Mouse (Mus musculus) lung, postnatal 0 days (tissue): Measurements from ENCODE around the gene Cyth1.

Experiments used
- CTCF ChIP-seq: IDR thresholded peaks from 2 replicates; pipeline ENCODE4 v1.5.1; 2016; ENCODE audit warnings: antibody characterized with exemption, mild to moderate bottlenecking
- EP300 ChIP-seq: IDR thresholded peaks from 2 replicates; pipeline ENCODE4 v1.6.1; 2016; ENCODE audit warnings: antibody characterized with exemption, mild to moderate bottlenecking, control low read depth

- TF ChIP-seq CTCF = no peak
- no peak for TF ChIP-seq EP300
Observed at GRCm38 (mm10) chr11:118245130-118245529, 3.3 kb downstream of the Cyth1 start.
